16 mouse cellular contexts compared by ENCODE assay signal in the genomic region with DNA sequence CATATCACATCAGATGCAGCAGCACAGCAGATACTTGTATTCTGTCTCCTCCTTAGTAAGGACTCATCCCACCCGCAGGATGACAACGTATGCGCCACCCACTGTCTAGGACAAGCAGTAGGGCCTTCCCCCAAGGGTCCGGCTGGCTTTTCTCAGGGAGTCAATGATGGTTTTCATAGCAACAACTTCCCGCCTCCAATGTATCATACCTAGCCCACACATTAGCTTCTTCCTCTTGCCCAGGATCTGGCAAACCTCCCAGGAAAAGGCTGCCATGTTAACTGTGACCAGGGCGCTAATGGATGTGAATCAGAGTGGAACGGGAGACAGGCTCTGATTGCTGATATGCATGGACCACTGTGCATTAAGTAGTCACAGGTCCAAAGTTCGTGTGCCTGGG. TPM values are rescaled to one million over a fixed set of nuclear protein-coding genes. Genes with fewer than 3 reads are reported as not detected.
DNase-seq lines count a peak whose midpoint lies in the region; ATAC-seq lines count a peak whose summit lies in the region.
"Had no signal": no experiment of that assay in that cellular context is flagged by ENCODE, and none has a peak within 500 bp of the region (broad histone marks: within the 10 kb centered on the region; RNA-seq: fewer than 3 reads in every experiment).

No protein-coding gene starts in this region.

- peak; percentile 31 to 42 for DNase-seq in frontal cortex, postnatal 36 days (ENCODE audit: low spot score in 2 of 2)
- DNase-seq in frontal cortex, postnatal 14 days (ENCODE audit: low spot score in 2 of 2) = no peak
- DNase-seq in kidney, postnatal 10 days = peak; percentile 69
- no peak for DNase-seq in kidney, adult 11 months
- DNase-seq in midbrain, embryonic 14.5 days = no peak
- DNase-seq in adipocyte (ENCODE audit: low spot score) = no peak
- DNase-seq: adrenal gland, adult 8-10 months; cerebellum, postnatal 14 days; forebrain, postnatal 0 days; thymus, postnatal 4 days had no signal

- H3K27ac ChIP-seq in midbrain, embryonic 13.5 days = no peak overlapping the region
- H3K27ac ChIP-seq in midbrain, embryonic 14.5 days (replicated peaks; ENCODE audit: low read depth, low read length) = no peak overlapping the region
- peak overlapping the region; percentile 82 for H3K27ac ChIP-seq in brown adipose tissue, adult 24 weeks (replicated peaks; ENCODE audit: low read depth, low read length)
- H3K27ac ChIP-seq: hindbrain, embryonic 13.5 days had no signal

- H3K4me1 ChIP-seq in midbrain, embryonic 13.5 days (replicated peaks) = no peaks in the 10 kb centered on the region
- no peaks in the 10 kb centered on the region for H3K4me1 ChIP-seq in midbrain, embryonic 14.5 days (ENCODE audit: control insufficient read depth, insufficient read depth, low read length)
- peaks cover 77% of the 10 kb centered on the region for H3K4me1 ChIP-seq in brown adipose tissue, adult 24 weeks (ENCODE audit: control insufficient read depth, insufficient read depth, insufficient read length, low read length)

- no peaks in the 10 kb centered on the region for H3K36me3 ChIP-seq in midbrain, embryonic 13.5 days
- no peaks in the 10 kb centered on the region for H3K36me3 ChIP-seq in midbrain, embryonic 14.5 days (ENCODE audit: control insufficient read depth, insufficient read depth, low read length)
- H3K36me3 ChIP-seq: hindbrain, embryonic 13.5 days had no signal

- WGBS in midbrain, embryonic 13.5 days = 87% methylated on average over 8 of the region's 8 CpGs
- WGBS in midbrain, embryonic 14.5 days = 83% methylated on average over 8 of the region's 8 CpGs

- no peaks in the 10 kb centered on the region for H3K9me3 ChIP-seq in midbrain, embryonic 13.5 days
- H3K9me3 ChIP-seq in midbrain, embryonic 14.5 days (ENCODE audit: control insufficient read depth, low read length) = no peaks in the 10 kb centered on the region
- H3K9me3 ChIP-seq: embryonic facial prominence, embryonic 10.5 days; hindbrain, embryonic 13.5 days had no signal

- ATAC-seq in midbrain, embryonic 13.5 days = 0 out of 2 replicates have a peak, but pooled peaks have one; percentile 17
- ATAC-seq in midbrain, embryonic 14.5 days (ENCODE audit: low FRiP score, low TSS enrichment) = no peak
- ATAC-seq: forebrain, postnatal 0 days had no signal

- H3K27me3 ChIP-seq in midbrain, embryonic 13.5 days = no peaks in the 10 kb centered on the region
- H3K27me3 ChIP-seq in midbrain, embryonic 14.5 days (ENCODE audit: control insufficient read depth, insufficient read depth, low read length) = no peaks in the 10 kb centered on the region

- H3K4me2 ChIP-seq in midbrain, embryonic 13.5 days (replicated peaks) = no peak overlapping the region
- H3K4me2 ChIP-seq in midbrain, embryonic 14.5 days (ENCODE audit: low read length) = no peak overlapping the region
- H3K4me2 ChIP-seq: hindbrain, embryonic 13.5 days; liver, embryonic 11.5 days had no signal

- H3K9ac ChIP-seq in midbrain, embryonic 13.5 days (replicated peaks) = no peak overlapping the region
- no peak overlapping the region for H3K9ac ChIP-seq in midbrain, embryonic 14.5 days (replicated peaks; ENCODE audit: low read length)
- H3K9ac ChIP-seq: forebrain, postnatal 0 days; hindbrain, embryonic 13.5 days had no signal

- H3K4me3 ChIP-seq in midbrain, embryonic 13.5 days (replicated peaks) = no peak overlapping the region
- H3K4me3 ChIP-seq in midbrain, embryonic 14.5 days (replicated peaks; ENCODE audit: low read depth, low read length) = no peak overlapping the region
- H3K4me3 ChIP-seq in brown adipose tissue, adult 24 weeks (ENCODE audit: insufficient read depth, low read depth, low read length) = no peak overlapping the region
- H3K4me3 ChIP-seq: embryonic facial prominence, embryonic 10.5 days; hindbrain, embryonic 13.5 days; myocyte had no signal

RNA-seq across cellular contexts. Expression of gene Col4a2, which starts 12.2 kb away (rescaled TPM):
- 28.6 and 39.1 TPM in 2 replicates for polyA plus RNA-seq in midbrain, embryonic 13.5 days (2015; fragmentation: Nextera tagmentation; extraction: Ambion mirVana)
- polyA plus RNA-seq in midbrain, embryonic 14.5 days (2014; fragmentation: Nextera tagmentation; extraction: Ambion mirVana) = 15.0 and 40.7 TPM in 2 replicates
- polyA plus RNA-seq in brown adipose tissue, adult 24 weeks (2012; ENCODE audit: insufficient read depth, insufficient read length, missing spikeins) = 51.1 and 77.2 TPM in 2 replicates

RNA-seq across cellular contexts. Expression of gene Col4a1, which starts 12.2 kb away (rescaled TPM):
- polyA plus RNA-seq in midbrain, embryonic 13.5 days (2015; fragmentation: Nextera tagmentation; extraction: Ambion mirVana) = 61.4 and 83.4 TPM in 2 replicates
- 38.1 and 123 TPM in 2 replicates for polyA plus RNA-seq in midbrain, embryonic 14.5 days (2014; fragmentation: Nextera tagmentation; extraction: Ambion mirVana)
- 142 and 186 TPM in 2 replicates for polyA plus RNA-seq in brown adipose tissue, adult 24 weeks (2012; ENCODE audit: insufficient read depth, insufficient read length, missing spikeins)

Comparison
In these comparisons a context has a peak if more than half of its experiments do, and no peak if none do; other contexts are left out.
1. DNase-seq: peak in frontal cortex, postnatal 36 days (2 of 2) and kidney, postnatal 10 days (single experiment); none in frontal cortex, postnatal 14 days (0 of 2), kidney, adult 11 months (single experiment), midbrain, embryonic 14.5 days (single experiment) and adipocyte (single experiment).